Mouse (Mus musculus) hindbrain, embryonic 16.5 days (tissue): ENCODE data around the gene Kank1. TPM values are rescaled to one million over a fixed set of nuclear protein-coding genes. Genes with fewer than 3 reads are reported as not detected.

Experiments
- ATAC-seq: fragments of 200-750 bp; cut with Nextera tagmentation; 2 replicates; pipeline ENCODE4 v1.8.0; 2017; ENCODE audit warnings: moderate TSS enrichment, moderate library complexity
- H3K27ac ChIP-seq: fragments of 300-500 bp; sonication (generic); 2 replicates; pipeline ENCODE4 v1.5.1; 2014; ENCODE audit warnings: low read depth, mild to moderate bottlenecking, control low read depth, low read length, moderate library complexity
- H3K27me3 ChIP-seq: fragments of 300-500 bp; sonication (generic); replicated peaks from 2 replicates; pipeline ENCODE4 v1.6.1; 2014; ENCODE audit warnings: low read length; ENCODE audit not compliant: control insufficient read depth, insufficient read depth
- H3K36me3 ChIP-seq: fragments of 300-500 bp; sonication (generic); 2 replicates; pipeline ENCODE4 v1.6.1; 2014; ENCODE audit warnings: mild to moderate bottlenecking, low read length, moderate library complexity, mixed read lengths; ENCODE audit not compliant: control insufficient read depth, insufficient read depth
- H3K4me1 ChIP-seq: fragments of 300-500 bp; sonication (generic); 2 replicates; pipeline ENCODE4 v1.6.1; 2014; ENCODE audit warnings: low read depth, low read length; ENCODE audit not compliant: control insufficient read depth, insufficient read depth
- H3K4me2 ChIP-seq: fragments of 300-500 bp; sonication (generic); 2 replicates; pipeline ENCODE4 v1.6.1; 2014; ENCODE audit warnings: mild to moderate bottlenecking, low read length, control low read depth, moderate library complexity
- H3K4me3 ChIP-seq: fragments of 300-500 bp; sonication (generic); 2 replicates; pipeline ENCODE4 v1.5.1; 2014; ENCODE audit warnings: mild to moderate bottlenecking, low read length, control low read depth, moderate library complexity
- H3K9ac ChIP-seq: fragments of 300-500 bp; sonication (generic); 2 replicates; pipeline ENCODE4 v1.6.1; 2014; ENCODE audit warnings: low read depth, mild to moderate bottlenecking, control low read depth, low read length, moderate library complexity
- H3K9me3 ChIP-seq: fragments of 300-500 bp; sonication (generic); 2 replicates; pipeline ENCODE4 v1.6.1; 2014; ENCODE audit warnings: mild to moderate bottlenecking, low read length, moderate library complexity; ENCODE audit not compliant: control insufficient read depth
- WGBS: fragments of 180-500 bp; shearing (Covaris S2); extraction: QIAGEN DNeasy Blood & Tissue Kit; methylation state at CpG from one replicate; pipeline ENCODE4 v1.1.7; 2014; 5-methylcytosine and 5-hydroxymethylcytosine counted together
- polyA plus RNA-seq: library from polyadenylated mRNA; unstranded; fragments of >200 nt; fragmentation: Nextera tagmentation; extraction: Ambion mirVana; gene quantifications from 2 replicates; pipeline ENCODE4 v1.2.1, GENCODE M21; 2015

The Kank1 gene
- polyA plus RNA-seq, 1 experiment from 2014 or later, result 14.4 TPM

DNA sequence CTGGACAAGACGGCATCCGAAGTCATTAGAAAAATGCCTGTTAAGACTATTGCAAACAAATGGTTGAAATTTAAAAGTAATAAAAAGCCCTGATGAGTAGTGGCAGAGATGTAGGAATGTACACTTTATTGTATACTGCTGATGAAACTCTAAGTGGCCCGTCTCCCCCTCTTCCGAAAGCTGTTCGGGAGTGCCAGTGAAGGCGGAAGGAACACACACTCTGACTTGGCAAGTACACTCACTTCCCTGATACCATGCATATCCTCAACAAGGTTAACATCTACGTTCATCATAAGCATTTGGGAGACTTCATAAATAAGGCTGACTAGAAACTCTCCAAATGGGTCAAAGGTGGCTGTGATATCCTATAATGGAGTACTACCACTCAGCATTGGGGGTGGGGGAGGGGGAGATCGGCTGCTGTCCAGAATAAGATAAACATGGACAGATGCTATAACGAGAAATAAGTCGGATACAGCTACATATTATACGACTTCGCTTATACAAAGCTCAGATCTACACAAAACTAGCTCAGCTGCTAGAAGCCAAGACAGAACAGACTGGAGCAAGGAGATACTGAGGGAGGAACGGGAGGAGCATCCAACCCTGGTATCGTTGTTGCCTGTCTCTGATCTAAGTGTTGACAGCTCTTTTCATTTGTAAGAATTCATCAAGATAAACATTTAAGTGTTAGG lies 11.2 kb downstream of the Kank1 start:
- Histone ChIP-seq H3K4me2 (no peak overlapping the region), H3K9ac (no peak overlapping the region), H3K4me1 (no peaks in the 10 kb centered on the region; the same call in 1 of the 2 replicates), H3K27ac (no peak overlapping the region), H3K4me3 (no peak overlapping the region), H3K27me3 (no peaks in the 10 kb centered on the region), H3K9me3 (no peaks in the 10 kb centered on the region), H3K36me3 (no peaks in the 10 kb centered on the region)
- WGBS, result 91% methylated on average over 14 of the region's 14 CpGs
- ATAC-seq, result no peak

DNA sequence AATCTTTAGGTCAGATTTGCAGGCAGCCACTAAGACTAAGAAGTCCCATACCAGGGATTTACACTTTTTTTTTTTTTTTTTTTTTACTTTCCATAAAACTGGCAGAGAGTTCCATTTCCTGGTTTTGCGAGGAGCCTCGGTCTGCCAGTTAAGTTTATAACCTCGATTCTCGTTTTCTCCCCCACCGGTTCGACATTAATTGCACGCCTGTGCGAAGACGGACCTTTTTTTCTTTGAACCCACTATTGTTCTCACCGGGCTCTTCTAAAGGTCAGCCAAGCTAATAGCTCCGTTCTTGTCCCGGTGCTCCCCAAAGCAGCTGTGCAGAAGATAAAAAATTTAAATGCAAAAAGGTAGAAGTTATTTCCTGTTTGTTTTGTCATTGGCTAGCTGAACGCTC lies 12.5 kb downstream of the Kank1 start:
- Histone ChIP-seq H3K9me3 (no peaks in the 10 kb centered on the region), H3K27ac (no peak overlapping the region), H3K27me3 (no peaks in the 10 kb centered on the region), H3K4me3 (no peak overlapping the region), H3K4me2 (peak overlapping the region; percentile 22; the same call in 1 of the 2 replicates), H3K36me3 (no peaks in the 10 kb centered on the region), H3K9ac (no peak overlapping the region), H3K4me1 (no peaks in the 10 kb centered on the region; the same call in 1 of the 2 replicates)
- WGBS, result 27% methylated on average over 13 of the region's 13 CpGs
- ATAC-seq, result no peak

DNA sequence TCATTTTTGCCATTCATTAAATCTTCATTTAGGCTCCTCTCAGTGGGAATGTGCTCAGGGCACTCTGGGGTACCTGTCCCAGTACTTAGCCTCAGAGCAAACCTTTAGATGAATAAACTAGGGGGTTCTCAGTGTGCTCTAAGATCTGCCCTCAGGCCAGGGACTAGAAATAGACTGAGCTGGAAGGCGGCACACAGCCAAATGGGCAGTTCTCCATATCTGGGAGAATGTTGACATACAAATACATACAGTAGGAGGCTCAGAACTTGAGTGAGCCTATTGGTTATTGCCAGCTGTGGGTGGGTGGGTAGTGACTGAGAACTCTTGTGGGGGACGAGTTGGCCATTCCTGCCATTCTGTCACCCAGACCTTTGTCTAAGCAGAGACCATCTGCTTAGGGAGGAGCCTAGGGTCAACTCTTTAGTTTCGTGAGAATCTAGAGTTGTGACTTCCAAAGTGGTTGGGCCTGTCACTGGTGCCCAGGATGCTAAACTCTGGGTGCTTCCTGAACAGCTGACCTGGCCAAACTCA lies 14.9 kb downstream of the Kank1 start:
- 69% methylated on average over 3 of the region's 3 CpGs for WGBS
- no peak for ATAC-seq
- Histone ChIP-seq H3K4me3 (no peak overlapping the region), H3K27me3 (no peaks in the 10 kb centered on the region), H3K36me3 (no peaks in the 10 kb centered on the region), H3K4me1 (no peaks in the 10 kb centered on the region; the same call in 1 of the 2 replicates), H3K9ac (no peak overlapping the region), H3K9me3 (no peaks in the 10 kb centered on the region), H3K4me2 (no peak overlapping the region), H3K27ac (no peak overlapping the region)

DNA sequence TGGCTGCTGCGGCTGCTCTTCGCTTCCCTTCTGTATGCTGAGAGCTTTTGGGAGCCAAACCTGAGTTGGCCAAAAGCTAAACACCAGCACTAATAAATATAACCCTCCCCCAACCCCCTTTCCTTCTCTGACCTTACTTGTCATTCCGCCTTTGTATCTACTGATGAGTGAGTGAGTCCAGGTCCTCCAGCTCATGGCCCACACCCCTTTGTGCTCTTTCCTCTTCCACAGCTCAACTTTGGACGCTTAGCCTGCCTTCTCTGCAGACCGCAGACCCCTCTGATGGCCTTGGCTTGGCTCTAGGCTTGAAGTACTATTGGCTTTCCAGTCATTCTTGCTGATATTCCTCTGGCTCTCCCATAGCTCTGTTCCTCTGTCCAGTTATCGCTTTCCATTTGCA lies 16.4 kb downstream of the Kank1 start:
- no peak for ATAC-seq
- Histone ChIP-seq H3K9ac (no peak overlapping the region), H3K4me2 (no peak overlapping the region), H3K9me3 (no peaks in the 10 kb centered on the region), H3K4me3 (no peak overlapping the region), H3K27ac (no peak overlapping the region), H3K36me3 (no peaks in the 10 kb centered on the region), H3K4me1 (no peaks in the 10 kb centered on the region; the same call in 1 of the 2 replicates), H3K27me3 (no peaks in the 10 kb centered on the region)
- WGBS, result 95% methylated on average over 6 of the region's 6 CpGs

DNA sequence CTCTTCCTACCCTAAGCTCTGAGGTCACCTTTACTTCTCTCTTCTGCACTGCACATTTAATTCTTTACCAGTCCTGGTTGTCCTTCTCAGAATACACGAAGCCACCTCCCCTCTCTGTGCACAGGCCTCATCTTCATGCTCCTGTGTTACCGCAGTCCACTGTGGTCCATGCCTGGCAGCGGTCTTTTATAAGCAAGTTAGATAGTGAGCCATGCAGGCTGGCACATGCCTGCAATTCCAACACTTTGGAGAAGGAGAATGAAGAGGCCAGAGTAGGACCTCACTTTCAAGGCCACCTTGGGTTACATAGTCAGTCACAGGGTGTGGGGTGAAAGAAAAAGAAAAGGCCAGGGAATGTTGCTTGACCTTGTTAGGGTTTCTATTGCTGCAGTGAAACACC lies 16.9 kb downstream of the Kank1 start:
- no peak overlapping the region for H3K9ac ChIP-seq
- no peak for ATAC-seq
- H3K36me3 ChIP-seq, result no peaks in the 10 kb centered on the region
- H3K4me2 ChIP-seq, result no peak overlapping the region
- H3K9me3 ChIP-seq, result no peaks in the 10 kb centered on the region
- no peaks in the 10 kb centered on the region for H3K27me3 ChIP-seq
- H3K4me1 ChIP-seq, result no peaks in the 10 kb centered on the region; the same call in 1 of the 2 replicates
- H3K4me3 ChIP-seq, result no peak overlapping the region
- WGBS, result 97% methylated on average over 3 of the region's 3 CpGs
- no peak overlapping the region for H3K27ac ChIP-seq

DNA sequence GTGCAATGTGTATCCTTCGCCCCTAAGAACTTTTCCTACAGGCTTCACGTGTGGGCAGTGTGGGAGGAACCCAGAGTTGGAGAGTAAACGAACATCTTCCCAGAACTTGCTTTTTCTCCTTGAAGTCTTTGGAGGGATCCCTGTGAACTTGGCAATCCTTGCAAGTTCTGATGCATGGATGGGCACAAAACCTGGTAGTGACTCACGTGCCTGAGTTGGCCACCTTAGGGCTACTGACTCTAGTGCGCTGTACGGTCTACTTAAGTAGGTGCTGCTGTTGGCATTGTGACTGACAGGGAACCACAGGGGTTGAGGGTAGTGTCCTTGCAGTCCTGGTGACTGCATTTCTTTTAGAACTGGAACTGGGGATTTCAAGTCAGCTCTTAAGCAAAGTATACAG lies 21.5 kb downstream of the Kank1 start:
- H3K27ac ChIP-seq, result no peak overlapping the region
- H3K36me3 ChIP-seq, result no peaks in the 10 kb centered on the region
- no peaks in the 10 kb centered on the region for H3K4me1 ChIP-seq
- no peak overlapping the region for H3K4me2 ChIP-seq
- H3K9me3 ChIP-seq, result no peaks in the 10 kb centered on the region
- no peak overlapping the region for H3K9ac ChIP-seq
- ATAC-seq, result no peak
- 76% methylated on average over 6 of the region's 6 CpGs for WGBS
- H3K4me3 ChIP-seq, result no peak overlapping the region
- H3K27me3 ChIP-seq, result no peaks in the 10 kb centered on the region

DNA sequence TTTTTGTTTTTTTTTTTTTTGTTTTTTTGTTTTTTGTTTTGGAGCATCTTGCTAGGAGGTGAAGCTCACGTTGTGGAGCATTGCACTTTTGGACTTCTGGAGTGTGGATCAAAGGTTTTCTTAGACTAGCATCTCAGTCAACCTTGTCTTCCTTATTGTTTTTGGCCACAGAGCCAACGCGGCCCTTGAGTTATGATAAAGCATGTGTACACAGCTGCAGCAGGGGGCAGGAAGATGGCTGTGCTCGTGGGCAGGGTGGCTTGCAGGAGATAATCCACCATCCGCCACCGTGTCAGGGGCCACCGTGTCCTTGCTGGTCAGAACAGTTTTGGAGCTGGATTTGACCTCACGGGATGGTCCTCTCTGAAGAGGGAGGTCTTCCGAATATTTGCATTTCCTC lies 29.4 kb downstream of the Kank1 start:
- Histone ChIP-seq H3K27ac (no peak overlapping the region), H3K4me2 (no peak overlapping the region), H3K4me1 (peaks cover 6% of the 10 kb centered on the region), H3K9me3 (no peaks in the 10 kb centered on the region), H3K9ac (no peak overlapping the region), H3K27me3 (no peaks in the 10 kb centered on the region), H3K36me3 (no peaks in the 10 kb centered on the region), H3K4me3 (no peak overlapping the region)
- ATAC-seq, result no peak
- WGBS, result 53% methylated on average over 9 of the region's 9 CpGs

DNA sequence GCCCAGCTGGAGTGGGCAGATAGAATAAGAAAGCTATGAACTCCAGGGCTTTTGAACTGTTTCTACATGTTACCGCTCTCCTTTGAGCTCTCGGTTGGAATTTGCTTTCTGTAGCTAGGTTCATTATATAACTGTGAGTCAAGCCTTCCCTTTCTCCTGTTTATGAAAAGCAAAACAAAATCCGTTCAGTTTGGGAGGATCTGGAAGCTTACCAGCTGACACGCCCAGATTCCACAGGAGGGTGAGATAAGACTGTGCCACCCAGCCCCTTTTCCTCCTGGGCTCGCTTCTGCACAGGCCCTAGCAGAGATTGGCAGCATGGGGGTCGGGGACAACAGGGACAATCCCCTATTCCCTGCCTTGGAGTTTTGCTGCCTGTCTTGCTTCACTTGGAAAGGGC lies 30.5 kb downstream of the Kank1 start:
- no peaks in the 10 kb centered on the region for H3K9me3 ChIP-seq
- peak overlapping the region; percentile 5; the same call in 1 of the 2 replicates for H3K4me2 ChIP-seq
- H3K36me3 ChIP-seq, result no peaks in the 10 kb centered on the region
- H3K4me3 ChIP-seq, result no peak overlapping the region
- 34% methylated on average over 6 of the region's 6 CpGs for WGBS
- H3K9ac ChIP-seq, result 0 out of 2 replicates have a peak overlapping the region, but pooled peaks have one; percentile 31
- peaks cover 6% of the 10 kb centered on the region for H3K4me1 ChIP-seq
- peak overlapping the region; percentile 17; the same call in 1 of the 2 replicates for H3K27ac ChIP-seq
- ATAC-seq, result no peak
- no peaks in the 10 kb centered on the region for H3K27me3 ChIP-seq

DNA sequence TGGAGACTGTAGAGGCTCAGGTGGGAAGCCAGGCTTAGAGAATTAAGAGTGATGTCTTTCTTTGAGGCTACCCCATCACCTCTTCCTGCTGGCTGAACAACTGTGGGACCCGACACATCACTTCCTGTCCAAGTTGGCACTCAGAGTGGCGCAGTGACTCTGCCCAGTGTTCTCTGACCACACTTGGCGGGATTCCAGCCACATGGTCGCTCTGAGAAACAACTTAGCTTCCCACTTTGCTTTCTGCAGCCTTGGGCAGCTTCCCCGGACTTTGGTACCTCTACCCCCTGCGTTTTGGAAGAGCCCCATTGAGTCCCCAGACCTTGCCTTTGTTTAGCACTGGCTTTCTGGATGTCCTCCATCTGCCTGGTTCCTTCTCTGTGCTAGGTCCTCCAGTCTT lies 31.8 kb downstream of the Kank1 start:
- Histone ChIP-seq H3K9ac (no peak overlapping the region), H3K36me3 (no peaks in the 10 kb centered on the region), H3K4me1 (peaks cover 6% of the 10 kb centered on the region), H3K27ac (no peak overlapping the region), H3K4me2 (no peak overlapping the region), H3K9me3 (no peaks in the 10 kb centered on the region), H3K4me3 (no peak overlapping the region), H3K27me3 (no peaks in the 10 kb centered on the region)
- 65% methylated on average over 6 of the region's 6 CpGs for WGBS
- ATAC-seq, result peak; percentile 86
